Mouse (Mus musculus) kidney, postnatal 25 days (tissue): ENCODE results near the gene Gsta1.
"Not testable (repeated sequence)": the region's sequence is repeated elsewhere in the genome, so short reads cannot be mapped to it uniquely, and the experiment has no call there.

ENCODE experiments used
- DNase-seq, 2 experiments: peaks; one replicate each; pipeline ENCODE4 v3.0.0; 2021; ENCODE audit warnings: mixed read lengths in 2 of 2

Gene Gsta1

GRCm38 (mm10) chr9:78230461-78230860, at the start of gene Gsta1:
Gsta1 (plus strand) TSS chr9:78230656.
- DNase-seq: not testable (repeated sequence)

GRCm38 (mm10) chr9:78182474-78182873, 48.0 kb upstream of the Gsta1 start, which contains the start of gene Gsta4:
Gsta4 (plus strand) TSS chr9:78182774.
- DNase-seq: not testable (repeated sequence)

GRCm38 (mm10) chr9:78185686-78186085, 44.8 kb upstream of the Gsta1 start:
- DNase-seq: no peak

- no peak for DNase-seq
These were observed 41.5 kb upstream of the Gsta1 start for GRCm38 (mm10) chr9:78188910-78189309.

- DNase-seq: peak in 1 of 2 experiments; percentile 50
These were observed 39.5 kb upstream of the Gsta1 start for GRCm38 (mm10) chr9:78190651-78191634.

GRCm38 (mm10) chr9:78191736-78192135, 38.7 kb upstream of the Gsta1 start:
- peak; percentile 90 to 91 for DNase-seq

GRCm38 (mm10) chr9:78193902-78194597, 36.4 kb upstream of the Gsta1 start:
- peak; percentile 55 to 80 for DNase-seq

GRCm38 (mm10) chr9:78195034-78195433, 35.4 kb upstream of the Gsta1 start:
- no peak for DNase-seq

- DNase-seq: no peak
These were observed 32.7 kb upstream of the Gsta1 start for GRCm38 (mm10) chr9:78197801-78198200.

- peak in 1 of 2 experiments; percentile 54 for DNase-seq
These were observed 26.3 kb upstream of the Gsta1 start for GRCm38 (mm10) chr9:78204194-78204593.

GRCm38 (mm10) chr9:78208956-78209355, 21.5 kb upstream of the Gsta1 start:
- no peak for DNase-seq

GRCm38 (mm10) chr9:78210079-78210478, 20.4 kb upstream of the Gsta1 start:
- DNase-seq: no peak

GRCm38 (mm10) chr9:78210821-78211220, 19.6 kb upstream of the Gsta1 start:
- DNase-seq: no peak

GRCm38 (mm10) chr9:78211521-78211920, 18.9 kb upstream of the Gsta1 start:
- DNase-seq: no peak

- DNase-seq: no peak
These were observed 18.0 kb upstream of the Gsta1 start for GRCm38 (mm10) chr9:78212341-78213049.

- no peak for DNase-seq
These were observed 13.4 kb upstream of the Gsta1 start for GRCm38 (mm10) chr9:78217074-78217473.

GRCm38 (mm10) chr9:78222616-78223015, 7.8 kb upstream of the Gsta1 start:
- DNase-seq: no peak

GRCm38 (mm10) chr9:78223221-78223902, 7.1 kb upstream of the Gsta1 start:
- DNase-seq: peak; percentile 23 to 61

GRCm38 (mm10) chr9:78224418-78224817, 6.0 kb upstream of the Gsta1 start:
- DNase-seq: no peak

- DNase-seq: no peak
These were observed 5.2 kb upstream of the Gsta1 start for GRCm38 (mm10) chr9:78225304-78225703.

GRCm38 (mm10) chr9:78228122-78228521, 2.3 kb upstream of the Gsta1 start:
- DNase-seq: no peak

GRCm38 (mm10) chr9:78229658-78230057, 798 bp upstream of the Gsta1 start:
- DNase-seq: peak; percentile 64 to 67
